Mouse (Mus musculus): ENCODE data around the gene Mdm2.

GRCm38 (mm10) chr10:117705806-117706205, 4.8 kb downstream of the Mdm2 start:
- TF ChIP-seq GATA1 (IDR thresholded peaks at IDR 0.05; ENCODE audit: low read length) (no peak), TAL1 (IDR thresholded peaks at IDR 0.05; ENCODE audit: low read length) (no peak)

Data from erythroblast, embryonic 14.5 days (primary cell).